Mouse (Mus musculus) small intestine, adult 2 months (tissue): ENCODE data around the gene Gpbp1. TPM values are rescaled to one million over a fixed set of nuclear protein-coding genes. Genes with fewer than 3 reads are reported as not detected.

Source experiments
- H3K27ac ChIP-seq: fragments of 200-500 bp; 2 replicates; pipeline ENCODE4 v1.5.1; 2012; ENCODE audit warnings: low read depth, low read length, control low read depth, inconsistent platforms; ENCODE audit not compliant: insufficient read depth
- H3K27me3 ChIP-seq: fragments of 200-500 bp; 2 replicates; pipeline ENCODE4 v1.6.1; 2012; ENCODE audit warnings: mild to moderate bottlenecking, moderate library complexity, low read length, inconsistent platforms; ENCODE audit not compliant: control insufficient read depth, insufficient read depth
- H3K36me3 ChIP-seq: fragments of 200-500 bp; 2 replicates; pipeline ENCODE4 v1.6.1; 2012; ENCODE audit warnings: mild to moderate bottlenecking, low read length, control low read depth, inconsistent platforms; ENCODE audit not compliant: control insufficient read depth, insufficient read depth
- H3K4me1 ChIP-seq: fragments of 200-500 bp; 2 replicates; pipeline ENCODE4 v1.6.1; 2012; ENCODE audit warnings: low read length, inconsistent platforms, mixed read lengths; ENCODE audit not compliant: control insufficient read depth, insufficient read depth, insufficient read length
- H3K4me3 ChIP-seq: fragments of 200-500 bp; 2 replicates; pipeline ENCODE4 v1.5.1; 2012; ENCODE audit warnings: low read depth, mild to moderate bottlenecking, control low read depth, inconsistent platforms, low read length, moderate library complexity
- CTCF ChIP-seq: fragments of 200-500 bp; IDR thresholded peaks from 2 replicates; pipeline ENCODE4 v1.5.1; 2012; ENCODE audit warnings: low read depth, mild to moderate bottlenecking, control low read depth, inconsistent platforms, low read length, moderate library complexity, mixed read lengths; ENCODE audit not compliant: insufficient replicate concordance, insufficient read length; ENCODE audit errors: extremely low read depth
- POLR2A ChIP-seq: fragments of 200-500 bp; IDR thresholded peaks from 2 replicates; pipeline ENCODE4 v1.6.1; 2012; ENCODE audit warnings: low read depth, mild to moderate bottlenecking, control low read depth, inconsistent platforms, low read length, moderate library complexity
- WGBS: fragments of 180-500 bp; shearing (Covaris S2); methylation state at CpG from one replicate; pipeline ENCODE4 v1.1.7; 2018; 5-methylcytosine and 5-hydroxymethylcytosine counted together
- polyA plus RNA-seq: library from polyadenylated mRNA; depleted of rRNA; stranded (reverse); fragments of >200 nt; gene quantifications from 2 replicates; pipeline ENCODE4 v1.2.3, GENCODE M21; 2012

Gene Gpbp1
- polyA plus RNA-seq, 1 experiment, result 0.34 TPM

DNA sequence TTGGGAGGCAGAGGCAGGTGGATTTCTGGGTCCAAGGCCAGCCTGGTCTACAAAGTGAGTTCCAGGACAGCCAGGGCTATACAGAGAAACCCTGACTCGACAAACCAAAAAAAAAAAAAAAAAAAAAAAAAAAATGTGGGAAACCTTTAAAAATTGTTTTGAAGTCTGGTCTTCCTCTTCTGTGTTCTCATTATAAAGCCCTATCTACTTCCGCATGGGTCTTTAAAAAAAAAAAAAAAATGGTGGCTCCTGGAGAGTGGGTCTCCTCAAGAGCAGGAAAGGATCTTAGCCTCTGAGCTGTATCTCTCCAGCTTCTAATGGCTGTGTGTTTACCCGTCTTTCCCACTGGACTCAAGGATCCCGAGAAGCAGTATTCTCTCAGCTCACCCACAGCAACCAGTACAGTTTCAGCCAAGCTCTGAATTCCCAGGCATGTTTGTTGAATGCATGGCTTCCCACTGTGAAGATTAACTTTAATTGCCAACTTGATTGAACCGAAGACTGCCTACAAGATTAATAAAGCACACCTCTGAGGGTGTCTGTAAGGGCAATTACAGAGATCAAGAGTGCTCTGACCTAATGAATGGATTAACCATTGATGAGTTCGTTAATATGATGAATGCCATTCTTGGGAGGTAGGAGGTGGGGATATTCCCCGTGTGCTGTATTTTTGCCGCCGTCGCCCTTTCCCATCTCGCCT lies 4.6 kb upstream of the Gpbp1 start:
- WGBS, result 83% methylated on average over 11 of the region's 11 CpGs

DNA sequence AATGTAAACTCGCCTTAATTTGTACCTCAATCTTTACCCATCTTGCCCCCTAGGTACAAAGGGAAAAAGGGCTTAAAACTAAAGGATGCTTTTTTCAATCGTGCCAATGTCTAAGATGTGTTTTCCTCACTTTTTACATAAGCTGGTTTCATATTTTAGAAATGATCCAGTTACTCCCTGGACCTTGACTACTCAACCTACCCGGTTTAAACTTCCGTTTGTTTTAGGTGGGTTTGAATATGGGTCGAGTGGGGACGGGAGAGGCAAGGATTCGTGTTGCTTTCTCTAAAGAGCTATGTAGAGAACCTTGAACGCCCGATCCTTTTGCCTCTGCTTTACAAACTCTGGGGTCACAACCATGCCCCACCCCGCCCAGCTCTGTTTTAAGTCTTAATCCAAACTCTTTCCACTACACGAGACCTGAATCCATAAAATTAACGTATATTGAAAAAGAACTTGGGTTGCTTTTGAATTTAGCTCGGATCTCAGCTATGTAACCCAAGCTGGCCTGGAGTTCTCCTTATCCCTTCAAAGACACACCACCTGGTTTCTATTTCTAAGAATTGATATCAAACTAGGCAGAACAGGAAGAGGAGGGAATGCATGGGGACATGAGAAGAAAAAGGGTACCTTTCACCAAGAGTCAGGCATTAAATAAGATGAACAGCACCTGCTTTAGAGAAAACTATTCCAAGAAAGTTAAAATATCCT lies 1.3 kb upstream of the Gpbp1 start:
- 50% methylated on average over 13 of the region's 13 CpGs for WGBS

More for the DNA sequence above, 4.6 kb upstream of the Gpbp1 start:
- Histone ChIP-seq H3K4me1 (no peaks in the 10 kb centered on the region; the same call in 1 of the 2 replicates), H3K27me3 (no peaks in the 10 kb centered on the region), H3K4me3 (no peak overlapping the region), H3K36me3 (no peaks in the 10 kb centered on the region), H3K27ac (no peak overlapping the region)
- TF ChIP-seq POLR2A, result no peak
- no peak for TF ChIP-seq CTCF

DNA sequence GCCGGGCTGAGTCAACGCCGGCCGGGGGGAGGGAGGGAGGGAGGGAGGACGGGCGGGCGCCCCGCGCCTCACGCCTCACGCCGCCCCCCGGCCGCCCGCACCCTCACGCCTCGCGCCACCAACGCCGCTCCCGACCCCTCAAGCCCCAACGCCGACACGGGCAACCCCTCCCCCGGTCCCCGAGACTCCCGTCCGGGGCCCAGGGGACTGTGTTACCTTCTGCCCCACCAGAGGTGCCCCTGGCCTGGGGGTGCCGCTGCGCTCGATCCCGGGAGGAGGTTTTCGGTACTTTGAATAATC lies 459 bp downstream of the Gpbp1 start:
- Histone ChIP-seq H3K4me3 (peak overlapping the region; percentile 95), H3K36me3 (0 out of 2 replicates have a peak, but pooled peaks cover 1% of the 10 kb centered on the region), H3K27me3 (no peaks in the 10 kb centered on the region), H3K27ac (peak overlapping the region; percentile 93), H3K4me1 (peaks cover 2% of the 10 kb centered on the region; the same call in 1 of the 2 replicates)
- WGBS, result under 1% methylated on average over 21 of the region's 33 CpGs
- TF ChIP-seq CTCF, result no peak
- no peak for TF ChIP-seq POLR2A

More for the DNA sequence above, 1.3 kb upstream of the Gpbp1 start:
- Histone ChIP-seq H3K27me3 (no peaks in the 10 kb centered on the region), H3K4me1 (no peaks in the 10 kb centered on the region; the same call in 1 of the 2 replicates), H3K4me3 (no peak overlapping the region), H3K36me3 (no peaks in the 10 kb centered on the region), H3K27ac (no peak overlapping the region)
- TF ChIP-seq CTCF (no peak), POLR2A (no peak)

DNA sequence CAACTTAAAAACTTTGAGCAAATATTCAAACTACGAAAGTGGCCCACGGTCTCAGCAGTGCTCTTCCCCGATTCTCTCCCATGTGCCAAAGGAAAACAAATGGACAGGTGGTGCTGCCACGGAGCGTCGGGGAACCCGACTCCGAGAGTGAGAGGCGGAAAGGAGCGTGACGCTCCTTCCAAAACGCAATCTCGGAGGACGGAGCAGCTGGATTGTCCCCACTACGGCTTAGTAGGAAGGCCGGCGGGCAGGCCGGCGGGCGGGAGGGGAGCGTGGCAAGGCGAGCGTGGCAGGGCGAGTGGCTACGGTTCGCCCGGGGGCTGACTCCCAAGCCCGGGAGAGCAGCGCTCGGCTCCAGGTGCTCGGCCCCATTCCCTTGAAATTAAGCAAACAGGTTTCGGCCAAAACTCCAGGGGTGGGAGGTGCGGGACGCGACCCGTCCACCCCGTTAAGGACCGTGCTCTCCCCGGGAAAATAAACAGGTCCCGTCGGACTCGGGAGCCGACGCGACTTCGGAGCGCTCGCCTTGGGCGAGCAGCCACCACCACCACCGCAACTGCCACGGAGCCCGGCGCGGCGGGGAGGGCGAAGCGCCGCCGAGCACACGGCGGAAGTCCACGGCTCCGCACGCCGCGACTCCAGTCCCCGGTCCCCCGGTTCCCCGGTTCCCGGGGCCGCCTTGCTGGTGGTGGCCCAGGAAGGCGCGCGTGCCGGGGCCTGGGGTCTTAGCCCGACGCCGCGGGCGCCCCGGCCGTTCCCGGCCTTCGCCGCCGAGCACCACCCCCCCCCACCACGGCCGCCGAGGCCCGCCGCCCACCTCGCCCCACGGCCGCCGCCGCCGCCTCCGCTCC lies 1.0 kb downstream of the Gpbp1 start:
- peak overlapping the region; percentile 56 for H3K27ac ChIP-seq
- H3K4me3 ChIP-seq, result peak overlapping the region; percentile 95
- TF ChIP-seq CTCF, result no peak
- TF ChIP-seq POLR2A, result no peak; the same call in 1 of the 2 replicates
- H3K4me1 ChIP-seq, result peaks cover 2% of the 10 kb centered on the region; the same call in 1 of the 2 replicates
- no peaks in the 10 kb centered on the region for H3K27me3 ChIP-seq
- under 1% methylated on average over 89 of the region's 98 CpGs for WGBS
- 0 out of 2 replicates have a peak, but pooled peaks cover 1% of the 10 kb centered on the region for H3K36me3 ChIP-seq

DNA sequence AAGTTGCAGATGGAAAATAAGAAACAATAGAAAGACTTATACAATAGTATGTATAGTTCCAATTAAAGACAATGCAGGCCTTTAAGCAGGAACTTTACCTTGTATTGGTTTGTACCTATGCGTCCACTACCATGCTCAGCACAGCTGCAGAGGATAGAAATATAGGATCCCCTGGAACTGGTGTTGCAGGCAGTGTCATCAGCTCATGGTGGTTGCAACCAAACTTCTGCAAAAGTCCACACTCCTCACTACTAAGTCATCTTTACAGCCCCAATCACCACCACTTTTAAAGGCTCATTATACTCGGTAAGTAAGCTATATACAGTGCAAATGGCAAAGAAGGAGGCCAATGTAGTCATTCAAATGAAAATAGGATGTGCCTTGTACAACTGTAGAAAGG lies 12.2 kb downstream of the Gpbp1 start:
- WGBS, result 66% methylated on average over 2 of the region's 2 CpGs

DNA sequence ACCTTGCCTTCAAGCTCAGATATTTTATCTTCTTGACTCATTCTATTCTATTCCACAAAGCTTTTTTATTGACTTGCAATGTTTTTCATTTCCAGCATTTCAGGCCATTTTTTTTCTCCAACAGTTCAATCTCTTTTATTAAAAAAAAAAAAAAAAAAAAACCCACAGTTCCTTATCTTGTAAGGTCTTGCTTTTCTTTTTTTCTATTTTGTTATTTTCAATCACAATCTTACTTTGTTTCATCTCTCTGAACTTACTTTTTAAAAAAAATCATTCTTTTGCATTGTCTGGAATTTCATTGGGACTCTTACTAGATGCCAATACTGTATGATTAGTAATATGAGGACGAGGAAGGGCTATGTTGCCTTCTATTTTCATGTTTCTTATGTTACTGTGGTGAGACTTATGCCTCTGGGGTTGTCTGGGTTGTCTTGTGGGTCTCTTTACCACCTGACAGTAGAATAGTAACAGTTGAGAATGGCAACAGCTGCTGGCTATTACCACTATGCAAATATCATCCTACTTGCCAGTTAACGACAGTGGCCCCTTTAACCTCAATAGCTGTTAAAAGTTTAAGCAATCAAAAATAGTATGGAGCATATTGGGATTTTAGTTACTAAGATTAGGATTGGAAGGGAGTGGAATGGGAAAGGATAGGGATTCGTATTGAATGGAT lies 19.2 kb downstream of the Gpbp1 start:
- H3K4me3 ChIP-seq, result no peak overlapping the region
- H3K27ac ChIP-seq, result no peak overlapping the region
- H3K36me3 ChIP-seq, result peaks cover 11% of the 10 kb centered on the region
- no peaks in the 10 kb centered on the region for H3K27me3 ChIP-seq
- WGBS, result 52% methylated on average over 3 of the region's 3 CpGs
- no peak for TF ChIP-seq POLR2A
- no peak for TF ChIP-seq CTCF
- H3K4me1 ChIP-seq, result peaks cover 4% of the 10 kb centered on the region

More for the DNA sequence above, 12.2 kb downstream of the Gpbp1 start:
- peaks cover 5% of the 10 kb centered on the region for H3K36me3 ChIP-seq
- H3K4me3 ChIP-seq, result no peak overlapping the region
- no peak for TF ChIP-seq POLR2A
- no peak for TF ChIP-seq CTCF
- peaks cover 2% of the 10 kb centered on the region for H3K4me1 ChIP-seq
- H3K27ac ChIP-seq, result no peak overlapping the region
- no peaks in the 10 kb centered on the region for H3K27me3 ChIP-seq

DNA sequence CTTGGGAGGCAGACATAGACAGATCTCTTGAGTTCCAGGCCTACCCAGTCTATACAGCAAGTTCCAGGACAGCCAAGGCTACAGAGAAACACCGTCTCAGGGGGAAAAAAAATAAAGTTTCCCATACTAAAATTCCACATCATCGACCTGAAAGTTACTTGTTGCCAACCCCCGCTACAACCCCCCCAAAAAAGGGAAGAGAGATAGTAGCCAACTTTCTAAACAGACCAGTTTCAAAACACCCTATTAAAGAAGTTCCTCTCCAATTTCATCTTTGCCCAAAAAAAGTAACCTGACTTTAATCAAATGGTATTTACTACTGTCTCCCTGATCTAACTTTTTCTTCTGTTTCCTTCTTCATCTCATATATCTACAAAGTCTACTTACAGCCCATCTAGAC lies 22.6 kb downstream of the Gpbp1 start:
- WGBS, result 80% methylated on average over 3 of the region's 3 CpGs
- Histone ChIP-seq H3K4me1 (peaks cover 2% of the 10 kb centered on the region; the same call in 1 of the 2 replicates), H3K4me3 (no peak overlapping the region), H3K27ac (no peak overlapping the region), H3K27me3 (no peaks in the 10 kb centered on the region), H3K36me3 (peaks cover 15% of the 10 kb centered on the region)
- TF ChIP-seq CTCF (no peak), POLR2A (no peak)
